Mouse (Mus musculus) thymus, postnatal 14 days (tissue): ENCODE results near the gene Ipp.

ENCODE experiments used
- DNase-seq: peaks from one replicate; pipeline ENCODE4 v3.0.0; 2021

The Ipp gene

DNA sequence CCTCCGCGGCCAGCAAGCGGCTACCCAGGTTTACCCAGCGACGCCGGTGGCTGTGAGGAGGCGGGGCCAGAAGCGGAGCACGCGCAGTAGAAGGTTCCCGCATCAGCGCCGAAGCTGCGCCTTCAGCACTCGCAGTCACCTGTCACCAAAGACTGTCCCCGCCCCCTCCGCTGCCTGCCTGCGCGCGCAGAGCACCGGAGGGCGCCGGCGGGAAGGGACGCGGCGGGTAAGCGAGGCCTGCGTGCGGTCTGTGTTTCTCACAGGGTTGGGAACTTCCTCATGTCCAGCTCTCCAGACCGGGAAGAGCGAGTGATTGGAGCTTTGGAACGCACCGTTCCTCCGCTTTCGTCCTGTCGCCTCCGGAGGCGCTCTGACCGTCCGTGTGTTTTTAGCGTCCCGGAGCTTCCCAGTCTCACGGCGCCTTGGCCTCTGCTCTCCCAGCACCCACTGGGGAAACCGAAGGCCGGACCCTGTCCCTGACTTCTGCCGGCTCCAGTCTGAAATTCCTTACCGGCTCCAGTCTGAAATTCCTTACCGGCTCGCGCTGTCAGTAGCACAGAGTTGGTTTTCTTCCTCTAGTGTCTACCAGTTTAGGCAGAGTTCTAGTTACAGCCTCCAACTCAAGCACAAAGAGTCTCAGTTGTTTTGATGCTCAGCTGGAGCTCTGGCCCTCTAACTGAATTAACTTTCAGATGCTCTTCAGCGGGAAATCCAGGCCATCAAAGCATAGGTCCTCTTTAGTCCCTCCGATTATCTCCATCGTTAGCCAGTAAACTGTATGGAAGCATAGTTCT lies at the start of gene Ipp:
Gene Ipp, plus strand, starts transcription at position 125 of the 794 bp plus-strand sequence.
- peak; percentile 98 for DNase-seq

DNA sequence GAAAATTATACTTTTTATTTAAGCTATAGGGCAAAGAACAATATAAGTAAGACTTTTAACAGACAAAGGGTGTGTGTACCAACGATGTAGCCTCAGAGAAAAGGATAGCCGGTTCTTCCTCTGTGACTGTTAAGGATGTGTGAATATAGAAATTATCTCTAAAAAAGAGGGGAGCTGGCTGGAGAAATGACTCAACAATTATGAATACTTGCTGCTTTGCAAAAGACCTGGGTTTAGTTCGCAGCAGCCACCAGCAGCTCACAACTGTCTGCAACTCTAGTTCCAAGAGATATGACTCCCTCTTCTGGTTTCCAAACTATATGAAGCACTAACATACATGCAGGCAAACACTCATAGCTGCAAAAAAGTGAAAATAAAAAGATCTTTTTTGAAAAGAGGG lies 45.4 kb upstream of the Ipp start:
- no peak for DNase-seq

DNA sequence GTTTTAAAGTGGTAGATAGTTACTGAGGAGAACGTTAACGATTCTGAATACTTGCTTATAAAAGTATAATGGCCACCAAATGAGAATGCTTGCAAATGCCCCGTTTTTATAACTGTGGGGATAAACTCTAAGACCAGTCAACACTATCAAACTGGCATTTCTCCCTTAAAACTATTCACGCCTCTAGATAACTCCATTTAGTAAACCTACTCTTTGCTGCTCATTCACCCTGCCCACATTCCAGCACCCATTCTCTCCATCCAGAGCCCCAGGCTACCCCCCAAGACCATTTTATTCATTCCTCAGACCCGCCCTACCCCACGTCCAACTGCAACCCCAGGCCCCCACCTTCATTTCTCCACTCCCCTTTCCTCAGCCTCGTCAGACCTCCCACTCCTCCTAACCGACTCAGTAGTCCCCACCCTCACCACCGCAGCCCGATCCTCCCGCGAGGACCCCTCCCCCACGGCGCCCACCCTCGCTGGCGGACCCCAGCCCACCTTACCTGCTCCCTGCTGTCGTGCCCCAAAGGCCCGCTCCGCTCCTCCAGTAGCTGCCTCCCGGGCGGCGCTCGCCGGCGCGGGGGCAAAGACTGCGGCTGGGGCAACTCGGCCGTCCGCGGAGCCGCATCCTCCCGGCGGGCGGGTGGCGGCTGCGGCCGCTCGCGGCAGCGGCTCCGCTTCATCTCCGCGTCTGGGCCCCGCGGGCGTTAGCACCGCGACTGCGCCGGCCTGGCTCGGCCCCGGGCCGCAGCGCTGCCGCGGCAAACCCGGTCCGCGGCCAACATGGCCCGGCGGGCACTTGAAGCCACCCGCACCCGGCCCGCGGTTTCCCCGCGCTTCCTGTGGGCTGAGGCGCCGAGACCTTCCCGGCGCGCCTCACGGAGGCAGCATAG lies 43.9 kb upstream of the Ipp start:
- DNase-seq, result peak; percentile 63

DNA sequence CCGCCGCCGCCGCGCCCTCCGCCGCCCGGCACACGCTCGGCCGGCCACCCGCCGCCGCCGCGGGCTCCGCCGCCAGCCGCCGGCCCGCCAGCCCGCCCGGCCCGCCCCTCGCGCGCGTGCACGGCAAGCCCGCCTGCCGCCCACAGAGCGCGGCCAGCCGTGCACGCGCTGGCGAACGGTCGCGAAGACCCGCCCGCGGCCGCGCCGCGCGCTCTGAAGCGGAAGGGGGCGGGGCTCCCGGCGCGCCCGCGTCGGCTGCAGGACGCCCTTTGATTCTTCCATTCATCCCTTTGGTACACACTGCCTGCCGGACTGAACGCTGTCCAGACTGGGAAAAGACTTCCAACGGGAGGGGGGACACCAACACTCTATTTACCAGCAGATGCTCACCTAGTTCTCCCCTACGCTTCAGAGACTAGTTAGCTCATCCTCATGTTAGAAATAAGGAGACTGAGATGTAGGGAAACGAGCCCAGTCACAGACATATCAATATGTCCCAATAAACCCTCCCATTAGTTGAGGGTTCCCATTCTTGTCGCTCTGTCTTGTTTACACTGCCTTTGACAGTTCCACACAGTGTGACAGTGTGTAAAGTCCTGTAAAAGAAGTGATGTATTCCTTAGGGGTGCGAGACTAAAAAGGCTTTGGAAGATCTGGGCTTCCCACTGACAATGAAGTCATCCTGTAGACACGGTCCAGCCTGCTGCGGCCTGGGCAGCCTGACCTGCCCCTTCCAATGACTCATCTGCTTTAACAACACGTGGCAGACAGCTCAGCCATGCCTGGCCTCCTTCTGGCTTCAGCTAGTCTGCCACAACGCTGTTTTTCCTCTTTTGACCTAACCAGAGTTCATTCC lies 43.0 kb upstream of the Ipp start, which contains the start of gene Mast2:
Gene Mast2, minus strand, starts transcription at position 58 of the 856 bp plus-strand sequence.
- peak; percentile 84 for DNase-seq

DNA sequence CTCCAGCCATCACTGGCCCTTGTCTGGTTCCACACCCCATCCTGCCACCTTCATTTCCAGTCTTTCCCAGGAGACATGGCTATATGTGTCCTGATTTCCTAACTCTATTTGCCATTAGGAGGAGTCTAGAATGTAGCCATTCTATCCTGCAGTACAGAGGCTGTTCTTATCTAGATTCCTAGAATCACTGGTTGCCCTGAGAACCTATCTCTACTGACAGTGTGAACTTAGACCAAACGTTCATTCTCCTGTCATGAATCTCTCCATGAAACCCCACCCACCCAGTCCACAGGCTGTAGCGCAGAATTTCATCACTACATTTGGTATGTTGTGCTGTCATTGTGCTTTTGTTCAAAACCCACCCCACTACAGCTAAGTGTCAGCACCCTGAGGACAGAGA lies 26.0 kb upstream of the Ipp start:
- no peak for DNase-seq

DNA sequence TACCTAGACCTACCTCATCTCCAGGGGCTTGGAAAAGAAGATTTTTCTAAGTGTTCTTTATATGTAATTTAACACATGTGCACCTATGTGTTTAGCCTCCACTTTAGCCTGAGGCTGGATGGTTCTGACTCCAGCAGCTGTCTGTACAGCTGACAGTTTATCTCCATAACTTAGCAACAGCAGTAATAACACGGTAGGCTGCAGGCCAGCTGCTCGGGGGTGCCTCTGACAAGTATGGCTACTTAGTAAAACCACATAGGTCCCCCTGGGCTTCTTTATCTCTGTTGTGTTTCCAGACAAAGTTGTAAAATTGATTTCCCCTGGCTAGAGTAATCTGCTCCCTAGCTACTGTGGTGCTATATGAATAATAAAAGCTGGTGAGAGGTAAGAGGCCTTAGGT lies 23.9 kb upstream of the Ipp start:
- DNase-seq, result no peak

DNA sequence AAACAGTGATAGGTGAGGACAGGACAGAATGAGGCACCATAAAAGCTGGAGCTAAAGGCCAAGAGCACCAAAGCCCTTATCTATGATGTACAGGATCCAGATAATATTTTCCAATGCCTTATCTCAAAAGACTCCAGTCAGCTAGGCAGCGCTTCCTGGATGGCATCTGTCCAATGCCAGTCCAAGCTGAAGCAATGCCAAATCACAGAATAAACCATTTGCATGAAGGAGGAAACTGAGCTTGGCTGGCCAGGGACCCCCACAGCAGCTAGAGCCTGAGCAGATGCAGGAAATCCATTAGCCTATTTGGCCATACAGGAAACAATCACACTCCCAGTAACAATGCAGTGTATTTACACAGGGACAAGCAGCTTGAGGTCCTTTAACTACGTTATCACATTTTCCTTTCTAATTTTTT lies 16.2 kb upstream of the Ipp start:
- DNase-seq, result no peak

DNA sequence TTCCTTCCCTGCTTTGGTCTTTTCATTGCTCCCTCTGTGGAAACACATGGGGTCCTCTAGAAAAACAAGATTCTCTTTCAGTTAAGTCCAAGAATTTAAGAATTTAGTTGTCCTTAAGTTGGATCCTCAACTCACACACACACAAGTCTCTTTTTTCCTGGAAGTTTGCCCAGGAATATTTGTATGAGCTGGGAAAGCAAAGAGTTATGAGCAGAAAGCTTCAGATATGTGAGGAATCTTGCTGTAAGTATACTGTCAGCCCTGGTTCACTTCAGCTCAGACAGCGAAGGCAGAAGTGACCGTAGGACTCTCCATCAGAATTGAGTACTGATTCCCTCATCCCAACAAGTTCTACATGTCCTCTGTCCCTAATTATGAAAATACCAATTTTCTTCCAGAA lies 15.5 kb upstream of the Ipp start:
- DNase-seq, result no peak

DNA sequence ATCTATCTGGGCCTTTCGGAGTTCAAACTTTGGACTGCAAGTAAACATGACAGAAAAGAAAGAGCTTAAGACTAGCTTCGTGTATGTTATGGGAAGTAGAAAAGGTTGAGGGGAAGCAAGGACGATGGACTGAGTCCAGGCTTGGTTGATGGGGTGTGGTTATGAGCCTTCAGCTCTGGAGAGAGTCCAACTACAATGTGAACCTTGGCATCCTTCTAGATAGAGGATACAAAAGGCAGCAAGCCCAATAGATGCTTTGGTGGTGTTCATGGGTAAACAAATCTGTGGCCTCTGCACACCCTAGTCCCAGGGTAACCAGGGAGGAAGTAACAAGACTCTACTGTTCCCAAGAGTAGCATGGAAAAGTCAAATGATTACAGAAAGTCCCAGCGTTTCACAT lies 14.9 kb upstream of the Ipp start:
- DNase-seq, result no peak

DNA sequence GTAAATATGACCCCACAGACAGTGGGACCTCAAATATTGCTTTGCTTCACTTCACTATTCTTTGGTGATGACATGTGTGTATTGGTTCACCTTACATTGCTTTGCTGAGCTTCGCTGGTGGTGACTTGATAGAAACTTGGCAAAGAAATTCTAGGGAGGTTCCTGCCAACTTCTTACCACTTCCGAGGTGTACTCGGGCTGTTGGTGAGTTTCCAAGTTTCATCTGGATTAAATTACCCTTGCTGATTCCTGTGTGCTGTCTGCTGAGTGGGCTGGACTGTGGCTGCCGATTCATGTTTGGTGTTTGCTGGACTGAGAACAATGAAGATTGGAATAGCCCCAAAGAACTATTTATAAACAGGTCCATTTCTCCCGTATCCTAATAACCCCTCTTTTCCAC lies 13.7 kb upstream of the Ipp start:
- no peak for DNase-seq

DNA sequence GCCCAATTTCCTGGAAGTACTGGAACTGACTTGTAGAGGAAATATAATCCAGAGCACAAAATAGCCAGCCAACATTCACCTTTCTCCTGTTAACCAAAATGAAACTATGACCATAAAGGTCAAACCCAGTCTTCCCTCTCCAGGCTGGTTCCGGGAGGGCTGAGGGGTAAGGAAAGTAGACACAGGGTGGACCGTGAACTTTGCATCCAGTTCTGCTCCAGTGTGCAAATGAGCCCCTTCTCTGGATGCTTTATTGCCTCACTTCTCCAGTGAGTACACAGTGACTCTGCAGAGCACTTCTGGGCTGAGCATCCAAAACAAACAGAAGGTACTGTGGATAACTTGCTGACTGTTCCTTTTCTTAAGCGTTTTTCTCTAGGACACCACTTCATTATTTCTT lies 7.4 kb upstream of the Ipp start:
- no peak for DNase-seq

DNA sequence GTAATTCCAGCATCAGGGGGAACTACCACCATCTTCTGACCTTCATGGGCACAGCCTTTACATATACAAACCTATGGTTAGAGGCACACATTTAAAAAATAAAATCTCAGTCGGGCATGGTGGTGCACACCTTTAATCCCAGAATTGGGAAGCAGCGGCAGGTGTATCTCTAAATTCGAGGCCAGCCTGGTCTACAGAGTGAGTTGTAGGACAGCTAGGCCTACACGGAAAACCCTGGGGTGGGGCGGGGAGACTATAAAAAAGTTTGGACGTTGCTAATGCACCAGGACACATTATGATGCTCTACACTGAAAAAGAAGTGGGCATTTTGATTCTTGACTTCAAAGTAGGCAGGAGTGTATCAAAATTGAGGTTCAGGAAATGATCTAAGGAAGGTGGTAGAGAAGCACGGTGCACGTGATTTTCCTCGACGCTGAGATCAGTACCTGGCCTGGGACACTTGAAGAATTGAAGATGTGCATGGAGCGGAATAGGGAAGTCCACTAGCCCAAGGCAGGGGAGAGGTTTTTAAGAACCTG lies 394 bp upstream of the Ipp start:
- peak; percentile 42 for DNase-seq

DNA sequence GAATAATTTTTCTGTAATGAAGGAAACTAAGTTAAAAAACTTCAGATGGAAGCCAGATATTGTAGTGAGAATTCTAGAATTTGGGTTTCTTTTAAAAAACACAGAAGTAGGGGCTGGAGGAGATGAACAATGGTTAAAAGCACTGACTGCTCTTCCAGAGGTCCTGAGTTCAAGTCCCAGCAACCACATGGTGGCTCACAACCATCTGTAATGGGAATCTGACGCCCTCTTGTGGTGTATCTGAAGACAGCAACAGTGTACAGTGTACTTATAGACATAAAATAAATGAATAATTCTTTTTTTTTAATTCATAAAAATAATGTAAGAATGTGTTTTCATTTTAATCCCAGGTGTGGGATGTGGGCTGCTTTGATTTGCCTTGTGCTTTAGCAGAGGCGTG lies 23.8 kb downstream of the Ipp start:
- DNase-seq, result no peak

DNA sequence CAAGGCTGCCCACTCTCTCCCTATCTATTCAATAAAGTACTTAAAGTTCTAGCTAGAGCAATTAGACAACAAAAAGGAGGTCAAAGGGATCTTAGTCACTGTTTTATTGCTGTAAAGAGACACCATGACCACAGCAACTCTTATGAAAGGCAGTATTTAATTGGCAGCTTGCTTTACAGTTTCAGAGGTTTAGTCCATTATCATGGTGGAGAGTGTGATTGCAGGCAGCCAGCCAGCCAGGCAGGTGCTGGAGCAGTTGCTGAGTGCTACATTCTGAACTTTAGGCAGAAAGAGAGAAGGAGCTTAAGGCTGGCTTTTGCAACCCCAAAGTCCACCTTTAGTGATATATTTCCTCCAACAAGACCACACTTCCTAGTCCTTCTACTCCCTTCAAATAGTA lies 29.0 kb downstream of the Ipp start:
- no peak for DNase-seq

DNA sequence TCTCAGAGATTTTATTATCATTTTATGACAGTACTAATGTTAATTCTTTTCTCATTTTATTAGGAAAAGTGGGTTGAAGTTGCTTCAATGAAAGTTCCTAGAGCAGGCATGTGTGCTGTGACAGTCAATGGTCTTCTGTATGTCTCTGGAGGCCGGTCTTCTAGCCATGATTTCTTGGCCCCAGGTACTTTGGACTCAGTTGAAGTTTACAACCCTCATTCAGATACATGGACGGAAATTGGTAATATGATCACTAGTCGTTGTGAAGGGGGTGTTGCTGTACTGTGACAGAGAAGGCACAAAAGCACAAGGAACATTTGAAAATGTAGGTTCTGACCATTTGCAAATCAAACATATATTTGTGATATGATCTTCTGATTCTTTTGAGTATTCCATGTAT lies 30.4 kb downstream of the Ipp start:
- DNase-seq, result no peak

DNA sequence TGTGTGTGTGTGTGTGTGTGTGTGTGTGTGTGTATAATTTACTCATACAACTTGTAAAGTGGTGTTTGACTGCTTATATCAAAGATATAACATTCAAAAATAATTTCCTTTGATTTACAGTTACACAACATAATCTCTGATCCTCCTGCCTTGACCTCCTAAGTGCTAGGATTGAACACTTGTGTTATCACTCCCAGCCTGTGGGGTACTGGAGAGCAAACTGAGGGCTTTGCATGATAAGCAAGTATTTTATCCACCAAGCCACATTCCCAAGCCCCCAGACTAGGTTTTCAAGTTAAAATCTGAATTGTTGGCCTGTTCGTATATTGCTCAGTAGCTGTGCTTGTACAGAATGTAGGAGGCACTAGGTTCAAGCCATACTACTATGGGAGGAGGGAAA lies 43.1 kb downstream of the Ipp start:
- DNase-seq, result no peak

DNA sequence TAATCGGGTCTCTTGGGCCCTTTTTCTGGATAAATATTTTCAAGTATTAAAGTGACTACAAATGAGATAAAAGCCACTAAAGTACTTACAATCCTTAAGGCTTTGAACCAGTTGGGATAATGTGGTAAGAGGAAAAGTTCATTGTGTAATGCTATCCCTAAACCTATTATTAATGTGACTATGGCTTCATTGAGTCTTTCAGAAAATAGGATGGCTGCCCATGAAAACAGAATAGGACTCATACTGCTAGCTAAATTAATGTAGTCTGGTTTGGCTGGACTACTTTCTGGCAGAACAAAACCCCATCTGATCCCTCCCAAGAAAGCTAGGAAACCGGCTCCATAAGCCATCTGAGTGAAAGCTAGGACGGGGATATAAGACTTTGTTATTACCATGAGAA lies 45.7 kb downstream of the Ipp start:
- DNase-seq, result no peak

DNA sequence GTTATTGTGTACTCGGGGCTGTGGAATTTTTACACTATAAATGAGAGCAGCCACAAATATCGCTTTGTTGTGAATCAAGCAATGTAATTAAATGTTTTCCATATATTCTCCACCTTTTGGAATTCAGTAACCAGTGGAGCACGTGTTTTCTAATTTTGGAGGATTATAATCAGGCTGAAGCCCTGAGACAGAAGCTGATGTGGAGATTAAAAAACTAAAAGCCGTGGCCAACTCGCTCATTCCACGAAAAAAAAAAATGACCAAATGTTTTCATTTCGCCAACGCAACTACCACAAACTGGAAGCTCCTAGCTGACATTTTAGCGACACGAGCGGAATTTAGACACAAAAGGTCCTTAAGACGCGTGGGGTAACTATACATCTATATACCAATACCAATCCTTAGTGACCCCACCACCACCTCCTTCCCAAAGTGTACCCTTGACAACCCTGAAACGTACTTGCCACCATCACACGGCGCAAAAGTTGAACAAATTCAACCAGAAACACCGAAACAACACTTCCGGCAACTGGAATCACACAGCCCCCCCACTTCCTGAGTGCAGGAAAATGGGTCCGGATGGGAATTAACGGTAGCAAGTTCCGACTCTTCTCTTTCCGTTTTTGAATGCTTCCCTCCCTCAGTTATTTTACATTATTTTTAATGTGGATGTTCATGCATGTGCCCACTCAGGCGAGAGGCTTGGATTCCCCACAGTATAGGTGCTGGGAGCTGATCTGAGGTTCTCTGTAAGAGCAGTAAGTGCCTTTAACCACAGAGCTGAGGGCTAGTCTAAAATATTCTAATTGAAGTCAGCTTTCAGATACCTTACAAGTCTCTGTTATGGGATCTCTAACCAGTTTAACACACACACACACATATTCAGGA lies 48.3 kb downstream of the Ipp start, which contains the start of gene Tmem69:
Gene Tmem69, minus strand, starts transcription at position 524 of the 888 bp plus-strand sequence.
- peak; percentile 80 for DNase-seq

DNA sequence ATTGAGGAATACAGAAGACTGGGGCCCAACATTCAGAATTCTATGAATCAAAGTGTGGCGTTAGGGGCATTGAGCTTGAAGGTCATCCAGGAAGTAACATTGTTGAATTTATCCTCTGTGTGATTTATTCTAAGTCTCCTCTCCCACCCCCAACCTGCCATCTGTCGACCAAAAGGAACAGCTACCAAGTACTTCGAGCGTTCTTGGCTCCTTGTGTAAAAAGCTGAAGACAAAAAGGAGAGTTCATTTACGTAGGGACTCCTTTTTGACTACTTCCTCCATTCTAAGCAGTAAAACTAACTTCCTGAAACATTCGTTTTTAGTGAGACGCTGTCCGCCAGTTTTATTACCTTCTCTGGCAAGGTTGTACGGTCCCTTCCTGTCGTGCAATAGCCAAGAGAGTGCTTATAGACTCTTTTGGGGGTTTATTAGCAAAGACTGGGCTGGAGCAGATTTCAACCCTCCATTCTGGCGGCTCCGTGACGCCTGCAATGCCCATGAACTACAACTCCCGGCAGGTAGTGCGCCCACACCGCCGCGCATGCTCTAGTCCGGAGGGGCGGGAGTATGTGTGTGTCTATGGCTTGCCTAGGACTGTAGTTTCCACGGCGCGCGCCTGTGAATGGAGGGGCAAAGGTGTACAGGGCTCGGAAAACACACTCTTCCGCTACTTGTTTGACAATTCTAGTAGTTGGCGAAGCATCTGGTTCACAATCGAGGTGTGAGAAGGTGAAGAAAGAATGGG lies 49.4 kb downstream of the Ipp start:
- peak; percentile 95 for DNase-seq

DNA sequence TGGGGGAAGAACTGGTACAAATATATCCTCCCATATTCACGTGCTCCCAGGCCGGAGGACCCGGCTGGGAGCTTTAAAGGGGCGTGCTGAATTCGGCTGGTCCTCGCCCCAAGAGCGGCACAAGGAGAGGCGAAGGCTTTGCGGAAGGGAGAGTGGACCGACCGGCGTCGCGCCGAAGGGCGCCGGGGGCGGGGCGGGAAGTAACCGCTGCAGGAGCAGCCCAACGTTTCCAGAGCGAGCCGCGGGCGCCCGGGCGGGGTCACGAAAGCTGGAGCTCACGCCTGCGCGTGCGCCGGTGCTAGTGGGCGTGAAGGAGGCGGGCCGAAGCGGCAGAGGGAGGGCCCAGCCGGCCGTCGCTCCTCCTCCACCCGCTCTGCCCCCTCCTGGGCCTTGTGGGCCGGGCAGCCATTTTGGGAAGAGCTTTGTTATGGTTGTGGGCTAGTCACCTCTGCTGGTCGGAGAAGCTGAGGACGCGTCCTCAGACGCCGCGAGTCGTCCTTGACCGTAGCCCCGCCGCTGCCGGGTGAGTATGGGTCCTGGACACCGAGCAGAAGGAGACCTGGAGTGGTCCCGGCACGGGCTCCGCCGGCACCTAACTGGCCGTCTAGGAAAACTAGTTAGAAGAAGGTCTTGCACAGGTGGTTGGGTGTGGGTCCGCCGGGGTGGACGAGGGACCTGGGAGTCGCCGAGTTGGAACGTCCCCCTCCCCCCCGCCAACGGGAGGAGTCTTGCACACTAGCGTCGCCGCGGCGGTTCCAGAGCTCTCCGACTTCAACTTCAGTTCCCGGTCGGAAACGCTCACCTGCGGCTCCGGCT lies 50.2 kb downstream of the Ipp start, which contains the start of gene Gpbp1l1:
Gene Gpbp1l1, plus strand, starts transcription at position 353 of the 816 bp plus-strand sequence.
- DNase-seq, result peak; percentile 99
